Mouse (Mus musculus) heart, postnatal 0 days (tissue): ENCODE measurements around the gene Mucl3.

Source experiments
- CTCF ChIP-seq: IDR thresholded peaks from 2 replicates; pipeline ENCODE4 v1.5.1; 2016; ENCODE audit warnings: antibody characterized with exemption, control low read depth, low read depth
- EP300 ChIP-seq: IDR thresholded peaks from 2 replicates; pipeline ENCODE4 v1.6.1; 2016; ENCODE audit warnings: antibody characterized with exemption, low read depth

- TF ChIP-seq CTCF (no peak), EP300 (no peak)
Observed at GRCm38 (mm10) chr17:35617127-35617526, 26.4 kb downstream of the Mucl3 start.
